Mouse (Mus musculus): ENCODE results near the gene Ntn4.
"Not testable (repeated sequence)": the region's sequence is repeated elsewhere in the genome, so short reads cannot be mapped to it uniquely, and the experiment has no call there.

Gene Ntn4

DNA sequence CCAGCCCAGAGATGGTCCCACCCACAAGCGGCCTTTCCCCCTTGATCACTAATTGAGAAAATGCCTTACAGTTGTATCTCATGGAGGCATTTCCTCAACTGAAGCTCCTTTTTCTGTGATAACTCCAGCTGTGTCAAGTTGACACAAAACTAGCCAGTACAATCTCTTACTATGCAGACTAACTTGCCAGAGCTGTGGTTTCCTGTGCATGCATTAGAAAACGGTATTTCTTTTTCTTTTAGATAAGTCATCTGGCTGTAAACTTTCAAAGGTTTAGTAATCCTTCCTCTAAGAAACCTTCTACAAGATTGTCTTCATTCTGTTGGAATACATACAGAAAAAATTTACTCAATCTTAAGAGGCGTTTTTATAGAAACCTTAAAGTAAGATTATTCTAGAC, 44.9 kb downstream of the Ntn4 start:
- not testable (repeated sequence) for DNase-seq (ENCODE audit: low spot score)

DNA sequence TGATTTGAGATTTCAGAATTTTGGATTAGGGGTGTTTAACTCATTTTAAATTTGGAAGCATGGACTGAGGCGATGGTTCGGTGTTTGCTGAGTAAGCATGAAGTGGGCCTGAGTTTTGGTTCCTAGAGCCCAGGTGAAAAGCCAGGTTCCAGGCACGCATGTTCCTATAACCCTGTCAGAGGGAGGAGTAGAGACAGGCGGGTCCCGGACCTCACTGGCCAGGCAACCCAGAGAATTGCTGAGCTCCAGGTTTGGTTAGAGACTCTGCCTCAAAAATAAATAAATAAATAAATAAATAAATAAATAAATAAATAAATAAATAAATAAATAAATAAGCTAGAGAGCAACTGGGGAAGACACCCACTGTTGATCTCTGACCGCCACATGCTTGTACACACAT, 46.1 kb downstream of the Ntn4 start:
- no peak for DNase-seq (ENCODE audit: low spot score)

DNA sequence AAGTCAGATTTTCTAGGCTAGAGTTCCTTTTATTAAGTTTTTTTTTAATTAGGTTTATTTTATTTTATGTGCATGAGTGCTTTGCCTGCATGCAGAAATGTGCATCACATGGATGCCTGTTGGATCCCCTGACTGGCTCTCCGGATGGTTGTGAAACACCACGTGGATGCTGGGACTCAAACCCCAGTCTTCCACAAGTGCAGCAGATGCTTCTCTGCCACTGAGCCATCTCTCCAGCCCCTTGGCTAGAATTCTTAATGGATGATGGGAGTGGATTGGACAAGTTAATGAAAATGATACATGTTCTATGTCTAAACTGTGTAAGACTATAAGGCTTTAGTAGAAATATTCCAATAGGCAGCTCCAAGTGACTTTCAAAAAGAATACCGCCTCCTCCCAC, 47.3 kb downstream of the Ntn4 start:
- DNase-seq (ENCODE audit: low spot score), result no peak

DNA sequence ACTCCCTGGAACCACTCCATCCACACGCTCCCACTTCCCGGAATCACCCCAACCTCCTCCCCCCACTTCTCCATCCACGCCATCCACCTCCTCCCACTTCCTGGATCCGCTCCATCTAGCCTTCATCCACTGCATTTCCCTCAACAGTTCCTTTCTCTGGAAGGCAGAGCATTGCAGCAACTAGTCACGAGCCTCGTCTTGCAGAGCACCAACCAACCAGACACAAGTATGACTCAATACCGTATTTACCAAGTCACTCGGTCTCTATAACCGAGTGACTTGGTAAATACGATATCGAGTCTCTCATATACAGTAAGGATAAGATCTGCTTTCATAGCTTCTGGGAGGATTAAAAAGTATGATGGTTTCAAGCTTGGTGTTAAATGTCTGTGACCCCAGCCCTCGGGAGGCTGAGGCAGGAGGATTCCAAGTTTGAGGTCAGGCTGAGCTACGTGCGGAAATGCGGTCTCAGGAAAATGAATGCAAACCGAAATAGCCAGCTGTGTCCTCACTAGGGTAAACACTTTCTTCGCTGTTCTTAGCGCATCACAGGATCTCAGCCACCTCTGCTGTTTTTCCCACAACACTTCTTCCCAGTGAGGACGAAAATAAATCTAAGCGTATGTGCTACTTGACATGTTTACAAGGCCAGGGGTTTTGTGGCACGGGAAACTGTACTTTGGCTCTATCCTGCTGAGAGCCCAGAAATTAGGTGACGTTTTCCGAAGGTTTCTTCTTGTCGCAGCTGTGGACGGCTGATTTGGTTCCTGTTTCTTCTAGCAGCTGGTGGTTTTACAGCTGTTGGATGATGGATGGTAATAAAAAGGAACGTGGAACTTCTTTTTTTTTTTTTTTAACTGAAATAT, 48.1 kb downstream of the Ntn4 start:
- no peak for DNase-seq (ENCODE audit: low spot score)

GRCm38 (mm10) chr10:93691344-93691743, 50.9 kb downstream of the Ntn4 start:
- no peak for DNase-seq (ENCODE audit: low spot score)

DNA sequence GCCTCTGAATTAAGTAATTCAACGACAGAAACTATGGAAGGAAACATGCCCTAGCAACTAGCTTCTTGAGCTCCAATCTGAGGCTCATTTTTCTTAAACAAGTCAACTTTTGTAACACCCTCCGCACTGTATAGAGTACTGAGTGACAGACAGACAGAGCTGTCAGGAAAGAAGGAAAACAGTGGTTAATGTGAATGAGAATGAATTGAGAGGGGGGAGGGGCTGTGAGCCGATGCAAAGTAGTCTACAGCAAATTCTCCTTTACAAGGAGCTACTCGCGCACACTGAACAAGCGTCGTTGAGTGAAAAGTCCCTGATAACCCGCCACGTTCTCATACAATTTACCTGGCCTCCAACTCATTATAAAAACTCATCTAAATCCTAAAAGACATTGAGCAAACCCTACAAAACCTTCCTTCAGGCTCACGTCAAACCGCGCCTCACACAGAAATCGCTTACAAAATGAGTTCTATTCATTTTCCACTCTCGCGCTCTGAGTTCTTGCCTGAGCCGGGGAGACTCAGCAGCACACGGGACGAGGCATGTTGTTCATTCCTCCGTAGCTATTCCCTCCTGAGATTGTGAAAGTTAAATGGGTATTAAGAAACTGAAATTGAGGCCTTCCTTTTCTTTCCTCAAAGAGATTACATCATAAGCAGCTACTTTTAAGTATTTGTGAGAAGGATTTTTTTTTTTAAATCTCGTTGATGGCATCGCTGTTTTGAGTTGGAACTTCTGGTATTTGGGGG, 54.7 kb downstream of the Ntn4 start:
- no peak for DNase-seq (ENCODE audit: low spot score)

- no peak for DNase-seq (ENCODE audit: low spot score)
These were observed 55.5 kb downstream of the Ntn4 start for GRCm38 (mm10) chr10:93696001-93696400.

DNA sequence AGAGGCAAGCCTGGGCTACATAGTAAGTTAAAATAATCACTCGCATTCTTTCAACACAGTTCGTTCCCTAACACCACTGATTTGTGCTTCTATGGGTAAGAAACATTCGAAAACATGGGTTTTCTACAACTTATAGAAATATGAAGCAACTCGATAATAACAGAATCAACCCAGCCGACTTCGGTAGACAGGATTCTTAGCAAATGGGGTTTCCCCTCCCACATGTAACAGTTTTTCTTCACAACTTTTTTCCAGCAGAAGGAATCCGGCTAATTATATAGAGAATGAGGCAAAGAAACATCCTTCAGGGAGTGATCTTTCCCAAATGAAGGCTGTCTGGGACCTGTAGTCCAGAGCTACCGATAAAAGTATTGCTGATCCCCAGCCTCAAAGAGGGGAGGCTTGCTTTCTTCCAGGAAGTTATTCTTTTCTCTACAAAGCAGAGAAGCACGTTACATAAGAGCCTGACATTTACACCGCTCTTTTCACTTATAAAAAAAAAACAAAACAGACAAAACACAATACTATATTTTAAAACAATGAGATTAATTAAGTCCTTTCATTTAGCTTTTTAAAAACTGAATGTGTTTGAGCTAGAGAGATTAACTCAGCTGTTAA, 57.5 kb downstream of the Ntn4 start:
- no peak for DNase-seq (ENCODE audit: low spot score)

DNA sequence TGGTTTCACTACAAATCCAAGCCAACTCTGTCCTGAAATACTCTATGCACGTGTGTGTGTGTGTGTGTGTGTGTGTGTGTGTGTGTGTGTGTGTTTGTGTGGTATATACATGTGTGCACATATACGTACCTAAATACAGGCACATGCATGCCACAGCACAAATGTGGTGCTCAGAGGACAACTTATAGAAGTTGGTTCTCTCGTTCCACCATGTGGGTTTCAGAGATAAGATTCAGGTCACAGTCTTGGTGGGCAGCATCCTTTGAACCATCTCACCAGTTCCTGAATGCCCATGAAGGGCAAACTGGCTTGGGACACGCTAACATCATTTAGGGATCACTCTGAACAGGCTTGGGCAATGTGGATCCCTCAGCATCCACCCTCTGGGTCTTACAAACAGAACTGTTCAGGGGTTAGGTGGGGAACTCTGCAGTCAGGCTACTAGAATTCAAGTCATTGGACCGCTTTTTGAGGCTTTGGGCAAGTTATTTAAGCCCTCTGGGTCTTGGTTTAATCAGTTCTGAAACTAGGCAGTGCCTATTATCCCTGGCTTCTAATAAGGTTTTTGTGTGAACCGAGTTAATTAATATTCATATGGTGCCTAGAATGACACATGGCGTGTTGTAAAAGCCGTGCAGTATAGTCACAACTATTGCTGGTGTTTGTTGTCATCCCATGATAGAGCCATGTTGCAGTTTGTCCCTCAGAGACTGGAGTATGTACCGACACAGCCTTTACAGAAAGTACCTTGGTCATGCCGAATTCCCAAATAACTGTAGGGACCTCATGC, 59.4 kb downstream of the Ntn4 start:
- no peak for DNase-seq (ENCODE audit: low spot score)

- no peak for DNase-seq (ENCODE audit: low spot score)
These were observed 60.3 kb downstream of the Ntn4 start for GRCm38 (mm10) chr10:93700589-93701363.

- DNase-seq (ENCODE audit: low spot score), result no peak
These were observed 63.5 kb downstream of the Ntn4 start for GRCm38 (mm10) chr10:93703946-93704345.

GRCm38 (mm10) chr10:93707149-93708075, 66.9 kb downstream of the Ntn4 start:
- no peak for DNase-seq (ENCODE audit: low spot score)

- no peak for DNase-seq (ENCODE audit: low spot score)
These were observed 67.6 kb downstream of the Ntn4 start for GRCm38 (mm10) chr10:93708076-93708473.

DNA sequence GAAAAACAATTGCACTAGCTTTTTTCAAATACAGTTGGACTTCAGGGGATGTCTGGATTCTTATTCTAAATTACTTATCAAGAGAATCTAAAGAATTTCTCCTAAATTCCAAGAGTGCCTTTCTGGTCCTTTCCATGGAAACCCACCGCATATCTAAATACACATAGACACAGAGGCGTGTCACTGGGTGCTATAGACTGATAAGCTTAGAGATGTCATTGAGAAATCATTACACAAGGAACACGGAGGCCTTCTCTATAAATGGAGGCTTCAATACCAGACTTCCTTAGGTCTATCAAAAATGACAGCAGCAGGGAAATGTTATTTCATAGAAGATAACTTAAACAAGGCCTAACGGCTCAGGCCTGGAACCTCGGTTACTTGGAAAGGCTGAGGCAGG, 68.0 kb downstream of the Ntn4 start:
- no peak for DNase-seq (ENCODE audit: low spot score)

DNA sequence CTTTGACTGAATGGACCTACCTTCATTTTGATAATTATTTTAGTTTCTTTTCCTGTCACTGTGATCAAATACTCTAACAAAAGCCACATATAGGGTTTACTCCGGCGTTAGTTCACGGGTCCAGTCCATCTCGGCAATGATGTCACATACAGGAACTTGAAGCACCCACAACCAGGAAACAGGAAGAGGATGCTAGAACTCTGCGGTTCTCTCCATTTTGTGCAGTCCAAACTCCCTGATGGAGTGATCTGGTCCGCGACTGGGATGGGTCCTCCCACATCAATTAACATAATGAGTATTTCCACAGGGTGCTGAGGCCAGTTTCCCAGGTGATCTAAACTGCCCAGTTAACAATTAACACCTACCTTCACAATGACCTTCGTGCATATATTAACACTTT, 69.1 kb downstream of the Ntn4 start:
- DNase-seq (ENCODE audit: low spot score), result no peak

GRCm38 (mm10) chr10:93721625-93722337, 81.3 kb downstream of the Ntn4 start:
- DNase-seq (ENCODE audit: low spot score), result no peak

DNA sequence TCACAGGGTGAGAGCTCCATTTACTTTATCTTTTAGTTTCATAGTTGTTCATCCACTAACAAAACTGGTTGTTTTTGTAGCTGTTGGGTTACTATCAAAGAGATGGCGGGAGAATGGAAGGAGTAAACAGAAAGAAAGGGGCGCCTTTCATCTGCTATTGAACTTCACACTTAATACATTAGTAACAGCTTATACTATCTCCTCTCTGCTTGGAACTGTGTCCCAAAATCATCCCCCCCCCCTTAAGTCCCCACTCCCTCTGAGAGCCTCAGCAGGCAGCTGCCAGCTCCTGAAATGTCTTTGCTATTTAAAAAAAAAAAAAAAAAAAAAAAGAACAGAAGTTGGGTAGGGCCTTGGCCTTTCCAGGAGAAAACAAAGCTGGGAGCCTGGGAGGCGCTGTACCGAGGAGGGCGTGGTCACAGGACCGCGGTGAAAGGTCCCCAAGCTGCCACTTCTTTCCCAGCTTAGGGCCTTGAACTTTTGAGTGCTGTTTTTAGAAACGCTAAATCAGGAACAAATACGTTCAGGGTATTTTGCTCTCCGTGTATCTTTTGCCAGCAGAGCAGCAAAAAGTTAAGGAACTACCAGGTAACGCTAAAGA, 83.6 kb downstream of the Ntn4 start:
- DNase-seq (ENCODE audit: low spot score), result no peak

DNA sequence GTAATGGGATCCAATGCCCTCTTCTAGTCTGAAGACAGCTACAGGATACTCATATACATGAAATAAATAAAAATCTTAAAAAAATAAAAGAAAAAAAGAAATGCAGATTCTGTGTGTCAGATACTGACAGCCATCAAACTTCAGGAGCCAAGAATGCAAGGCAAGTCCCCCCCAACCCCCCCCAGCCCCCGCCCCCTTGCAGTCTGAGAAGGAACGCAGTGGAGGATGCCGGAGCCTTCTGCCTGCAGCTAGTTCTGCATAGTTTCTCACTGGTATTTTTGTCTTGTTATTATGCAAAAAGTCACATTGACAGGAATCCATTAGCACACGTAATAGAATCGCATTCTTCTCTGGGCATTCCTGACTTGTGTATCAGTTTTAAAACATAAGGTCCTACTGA, 87.7 kb downstream of the Ntn4 start:
- no peak for DNase-seq (ENCODE audit: low spot score)

DNA sequence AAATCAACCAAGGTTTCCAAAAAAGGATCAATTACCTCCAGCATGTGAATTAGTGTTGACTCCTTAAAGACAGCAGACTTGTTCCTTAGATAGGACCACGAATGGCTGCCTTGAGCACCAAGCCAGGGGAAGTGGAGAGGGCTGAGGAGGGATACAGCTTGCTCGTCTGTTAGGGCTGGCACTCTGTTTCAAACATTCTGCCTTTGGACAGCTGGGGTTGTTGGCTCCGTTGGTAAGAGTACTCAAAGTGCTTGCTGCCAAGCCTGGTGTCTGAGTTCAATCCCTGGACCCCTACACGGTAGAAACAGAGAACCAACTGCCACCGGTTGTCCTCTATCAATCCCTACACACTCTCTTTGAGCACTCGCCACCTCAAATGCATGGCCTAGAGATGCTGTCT, 90.0 kb downstream of the Ntn4 start:
- no peak for DNase-seq (ENCODE audit: low spot score)
